Mouse (Mus musculus): Measurements from ENCODE around the gene Rpl22.

DNA sequence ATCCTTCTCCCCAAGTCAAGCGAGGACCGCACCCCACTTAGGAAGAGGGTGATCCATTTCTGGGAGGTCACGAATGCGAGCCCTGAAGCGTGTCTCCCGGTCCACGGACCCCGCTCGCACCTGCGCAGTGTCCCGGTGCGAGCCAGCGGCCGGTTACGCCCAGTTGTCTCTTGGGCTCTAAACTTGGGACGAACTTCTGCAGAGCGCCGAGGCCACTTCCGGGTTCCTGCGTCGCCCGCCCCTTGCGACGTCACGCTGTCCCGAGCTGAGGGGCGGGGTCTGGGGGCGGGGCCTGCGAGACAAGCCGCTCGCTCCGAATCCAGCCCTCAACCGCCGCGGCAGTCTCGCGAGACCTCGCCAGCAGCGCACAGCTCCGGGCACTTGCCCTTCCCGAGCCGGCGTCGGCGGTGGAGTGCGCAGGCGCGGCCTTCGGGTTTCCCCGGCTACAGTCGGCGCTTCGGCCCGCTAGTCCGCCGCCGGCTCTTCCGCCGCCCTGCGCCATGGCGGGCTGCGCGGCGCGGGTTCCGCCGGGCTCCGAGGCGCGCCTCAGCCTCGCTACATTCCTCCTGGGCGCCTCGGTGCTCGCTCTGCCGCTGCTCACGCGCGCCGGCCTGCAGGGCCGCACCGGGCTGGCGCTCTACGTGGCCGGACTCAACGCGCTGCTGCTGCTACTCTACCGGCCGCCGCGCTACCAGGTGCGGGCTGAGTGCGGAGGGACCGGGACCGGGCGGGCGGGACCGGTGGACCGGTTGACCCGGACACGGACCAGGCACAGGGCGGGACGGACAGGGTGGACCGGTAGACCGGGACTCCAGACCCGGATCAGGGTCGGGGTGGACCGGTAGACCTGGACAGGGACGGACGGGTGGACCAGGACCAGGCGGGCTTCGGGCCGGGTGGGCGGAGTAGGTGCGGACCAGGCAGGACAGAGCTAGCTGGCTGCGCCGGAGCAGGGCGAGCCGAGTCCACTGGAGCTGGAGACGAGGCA lies 28.4 kb upstream of the Rpl22 start, which contains the start of gene Icmt:
- TF ChIP-seq CTCF (IDR thresholded peaks at IDR 0.05; ENCODE audit: control insufficient read depth, insufficient read depth, insufficient read length) (no peak), CEBPB (IDR thresholded peaks at IDR 0.05; ENCODE audit: low read depth) (no peak)
